27 mouse cellular contexts compared by ENCODE assay signal in the genomic region with DNA sequence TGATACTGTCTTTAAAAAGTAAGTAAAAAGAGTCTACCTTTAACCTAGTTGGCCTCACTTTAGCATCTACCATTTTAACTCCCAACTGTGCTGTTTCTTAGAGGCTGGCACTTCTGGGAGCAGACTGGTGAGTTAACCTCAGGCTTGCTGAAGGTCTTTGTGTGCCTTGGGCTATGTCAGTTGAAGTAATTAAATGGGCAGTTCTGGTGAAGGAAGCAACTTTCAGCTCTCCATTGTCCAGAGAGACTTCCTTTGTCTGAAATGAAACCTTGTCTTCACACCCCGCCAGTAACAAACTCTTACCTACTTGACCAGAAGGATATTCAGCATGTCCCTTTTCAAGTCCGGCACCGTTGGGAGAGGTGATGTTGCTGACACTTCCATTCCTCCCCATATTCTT.
"Had no signal": no experiment of that assay in that cellular context is flagged by ENCODE, and none has a peak within 500 bp of the region (broad histone marks: within the 10 kb centered on the region; RNA-seq: fewer than 3 reads in every experiment).

No protein-coding gene starts in this region.

- ATAC-seq: hindbrain, postnatal 0 days; intestine, embryonic 16.5 days; liver, postnatal 0 days had no signal

- H3K4me3 ChIP-seq: heart, embryonic 10.5 days; heart, embryonic 13.5 days; heart, embryonic 15.5 days; hindbrain, embryonic 13.5 days; hindbrain, embryonic 15.5 days; kidney, embryonic 15.5 days; limb, embryonic 13.5 days; limb, embryonic 15.5 days; liver, embryonic 13.5 days; liver, embryonic 15.5 days had no signal

- H3K27ac ChIP-seq: heart, embryonic 10.5 days; heart, embryonic 13.5 days; heart, embryonic 15.5 days; hindbrain, embryonic 13.5 days; hindbrain, embryonic 15.5 days; hindbrain, postnatal 0 days; kidney, embryonic 15.5 days; kidney, postnatal 0 days; limb, embryonic 13.5 days; limb, embryonic 15.5 days; liver, embryonic 13.5 days; liver, embryonic 15.5 days had no signal

- H3K27me3 ChIP-seq: heart, embryonic 13.5 days; heart, embryonic 15.5 days; hindbrain, embryonic 15.5 days; kidney, embryonic 15.5 days; limb, embryonic 13.5 days; limb, embryonic 15.5 days; liver, embryonic 13.5 days; liver, embryonic 15.5 days had no signal

- H3K9ac ChIP-seq: heart, embryonic 13.5 days; heart, embryonic 15.5 days; hindbrain, embryonic 13.5 days; hindbrain, embryonic 15.5 days; kidney, embryonic 15.5 days; limb, embryonic 13.5 days; limb, embryonic 15.5 days; liver, embryonic 13.5 days; liver, embryonic 15.5 days; liver, postnatal 0 days had no signal

- H3K36me3 ChIP-seq: heart, embryonic 10.5 days; heart, embryonic 13.5 days; heart, embryonic 15.5 days; hindbrain, embryonic 13.5 days; hindbrain, embryonic 15.5 days; kidney, embryonic 15.5 days; limb, embryonic 13.5 days; limb, embryonic 15.5 days; liver, embryonic 13.5 days; liver, embryonic 15.5 days had no signal

- H3K9me3 ChIP-seq: heart, embryonic 10.5 days; heart, embryonic 13.5 days; heart, embryonic 15.5 days; hindbrain, embryonic 13.5 days; hindbrain, embryonic 15.5 days; kidney, embryonic 15.5 days; limb, embryonic 13.5 days; limb, embryonic 15.5 days; liver, embryonic 13.5 days; liver, embryonic 15.5 days had no signal

- DNase-seq: gastrocnemius, postnatal 14 days; gastrocnemius, postnatal 36 days; heart, adult 18-20 months; heart, postnatal 14 days; heart, postnatal 36 days; kidney, adult 11 months; kidney, adult 2 months; kidney, adult 9 months; kidney, postnatal 14 days; kidney, postnatal 36 days; layer of hippocampus, adult 9-11 months; layer of hippocampus, postnatal 36 days; left cerebral cortex, postnatal 4 days; liver, embryonic 13.5 days; liver, postnatal 0 days had no signal

- H3K4me2 ChIP-seq: heart, embryonic 13.5 days; heart, embryonic 15.5 days; hindbrain, embryonic 13.5 days; hindbrain, embryonic 15.5 days; kidney, embryonic 15.5 days; limb, embryonic 13.5 days; limb, embryonic 15.5 days; liver, embryonic 13.5 days; liver, embryonic 15.5 days had no signal
